Mouse (Mus musculus) lung, postnatal 36 days (tissue): Measurements from ENCODE around the gene Ppp1r9a.

Experiments
- DNase-seq: peaks from one replicate; pipeline ENCODE4 v3.0.0; 2022; ENCODE audit warnings: mixed read lengths

Ppp1r9a gene

GRCm38 (mm10) chr6:5167051-5167677 lies 264.4 kb downstream of the Ppp1r9a start:
- DNase-seq, result peak; percentile 25

GRCm38 (mm10) chr6:5168158-5168557 lies 265.4 kb downstream of the Ppp1r9a start:
- DNase-seq, result no peak

GRCm38 (mm10) chr6:5171418-5171817 lies 268.7 kb downstream of the Ppp1r9a start:
- DNase-seq, result no peak

GRCm38 (mm10) chr6:5172571-5172970 lies 269.9 kb downstream of the Ppp1r9a start:
- DNase-seq, result no peak

- no peak for DNase-seq
Measured at GRCm38 (mm10) chr6:5174179-5174812, 271.6 kb downstream of the Ppp1r9a start.

GRCm38 (mm10) chr6:5177967-5178891 lies 275.5 kb downstream of the Ppp1r9a start:
- no peak for DNase-seq

GRCm38 (mm10) chr6:5179189-5179588 lies 276.5 kb downstream of the Ppp1r9a start:
- no peak for DNase-seq

- no peak for DNase-seq
Measured at GRCm38 (mm10) chr6:5180645-5181044, 277.9 kb downstream of the Ppp1r9a start.

- DNase-seq, result no peak
Measured at GRCm38 (mm10) chr6:5186229-5186950, 283.7 kb downstream of the Ppp1r9a start.

- no peak for DNase-seq
Measured at GRCm38 (mm10) chr6:5187586-5187985, 284.9 kb downstream of the Ppp1r9a start.

- DNase-seq, result no peak
Measured at GRCm38 (mm10) chr6:5188036-5188435, 285.3 kb downstream of the Ppp1r9a start.

GRCm38 (mm10) chr6:5188938-5189337 lies 286.2 kb downstream of the Ppp1r9a start:
- DNase-seq, result no peak

- peak; percentile 85 for DNase-seq
Measured at GRCm38 (mm10) chr6:5189507-5189906, 286.8 kb downstream of the Ppp1r9a start.

- no peak for DNase-seq
Measured at GRCm38 (mm10) chr6:5190761-5191160, 288.0 kb downstream of the Ppp1r9a start.

- peak; percentile 61 for DNase-seq
Measured at GRCm38 (mm10) chr6:5193693-5194092, 291.0 kb downstream of the Ppp1r9a start, which contains the start of gene Pon1. Pon1 (minus strand) TSS chr6:5193946.

GRCm38 (mm10) chr6:5198590-5198989 lies 295.9 kb downstream of the Ppp1r9a start:
- DNase-seq, result peak; percentile 44

GRCm38 (mm10) chr6:5199376-5199905 lies 296.7 kb downstream of the Ppp1r9a start:
- DNase-seq, result no peak

GRCm38 (mm10) chr6:5199916-5200315 lies 297.2 kb downstream of the Ppp1r9a start:
- DNase-seq, result peak; percentile 77

- DNase-seq, result peak; percentile 41
Measured at GRCm38 (mm10) chr6:5207817-5208216, 305.1 kb downstream of the Ppp1r9a start.
